Mouse (Mus musculus): ENCODE results near the gene Madcam1. TPM values are rescaled to one million over a fixed set of nuclear protein-coding genes. Genes with fewer than 3 reads are reported as not detected.

Gene Madcam1
- polyA plus RNA-seq, 1 experiment from 2014 or later, result 23.6 TPM

DNA sequence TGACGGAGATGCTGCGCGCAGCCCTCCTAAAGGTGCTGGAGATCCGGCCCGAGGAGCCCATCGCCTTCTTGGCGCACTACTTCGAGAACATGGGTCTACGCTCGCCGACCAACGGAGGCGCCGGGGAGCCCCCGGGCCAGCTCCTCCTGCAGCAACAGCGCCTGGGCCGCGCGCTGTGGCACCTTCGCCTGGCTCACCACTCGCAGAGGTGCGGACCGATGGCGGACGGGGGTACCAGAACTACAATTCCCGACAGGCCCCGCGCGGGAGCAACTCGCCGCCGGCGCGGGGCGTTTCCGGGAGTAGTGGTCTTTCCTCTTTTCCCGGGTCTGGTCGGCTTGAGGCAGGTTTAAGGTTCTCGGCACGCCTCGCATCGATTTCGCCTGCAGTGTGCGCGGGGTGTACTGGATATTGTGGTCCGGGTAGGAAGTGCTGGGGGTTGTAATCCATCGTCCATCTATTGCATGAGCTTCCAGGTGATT, 5.3 kb downstream of the Madcam1 start:
- H3K27me3 ChIP-seq (replicated peaks), result no peaks in the 10 kb centered on the region
- H3K27ac ChIP-seq, result peak overlapping the region; percentile 90
- H3K9me3 ChIP-seq, result no peaks in the 10 kb centered on the region
- peaks cover 19% of the 10 kb centered on the region for H3K4me1 ChIP-seq (replicated peaks)
- ATAC-seq, result peak; percentile 73
- peak overlapping the region; percentile 87 for H3K4me3 ChIP-seq (replicated peaks)
- H3K36me3 ChIP-seq, result no peaks in the 10 kb centered on the region
- peak overlapping the region; percentile 74 for H3K4me2 ChIP-seq (replicated peaks)
- WGBS, result under 1% methylated on average over 47 of the region's 47 CpGs
- H3K9ac ChIP-seq, result peak overlapping the region; percentile 75

DNA sequence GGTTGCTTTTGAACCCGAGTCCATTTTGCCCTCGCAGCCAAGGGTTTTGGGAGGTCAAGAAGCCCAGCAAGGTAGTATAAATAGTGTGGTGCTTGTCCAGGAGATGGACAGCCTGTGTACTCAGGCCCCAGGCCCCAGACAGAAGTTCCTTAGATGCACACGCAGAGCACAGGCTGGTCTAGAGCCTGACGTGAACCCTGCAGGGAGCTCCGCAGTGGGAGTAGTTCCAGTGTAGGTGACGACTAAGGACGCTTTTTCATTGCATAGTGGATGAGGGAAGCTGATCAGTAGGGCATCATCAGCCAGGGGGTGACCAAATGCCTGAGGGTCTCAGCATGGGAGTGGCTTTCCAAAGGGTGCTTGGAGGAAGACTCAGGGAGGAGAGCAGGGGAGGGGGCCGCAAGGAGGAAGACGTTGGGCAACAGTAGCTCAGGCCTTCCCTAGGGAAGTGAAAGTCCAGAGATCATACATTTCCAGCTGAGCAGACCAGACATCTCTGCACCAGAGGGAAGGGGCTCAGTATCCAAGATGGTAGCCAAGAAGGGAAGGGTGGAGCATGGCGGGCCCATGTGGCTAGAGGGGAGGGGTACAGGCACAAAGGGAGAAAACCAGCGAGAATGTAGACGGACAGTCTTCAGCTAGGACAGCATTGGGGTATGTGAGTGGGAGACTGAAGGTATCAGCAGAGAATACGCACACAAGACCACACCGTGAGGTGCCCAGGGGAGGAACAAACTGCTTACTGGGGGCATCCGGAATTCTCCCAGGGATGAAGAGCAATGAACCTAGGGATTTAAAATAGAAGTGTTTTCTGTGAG, 5.9 kb downstream of the Madcam1 start:
- Histone ChIP-seq H3K27me3 (replicated peaks) (no peaks in the 10 kb centered on the region), H3K36me3 (no peaks in the 10 kb centered on the region), H3K9me3 (no peaks in the 10 kb centered on the region), H3K4me3 (replicated peaks) (peak overlapping the region; percentile 87), H3K27ac (peak overlapping the region; percentile 90), H3K4me2 (replicated peaks) (peak overlapping the region; percentile 74), H3K4me1 (replicated peaks) (peaks cover 19% of the 10 kb centered on the region), H3K9ac (peak overlapping the region; percentile 75)
- 29% methylated on average over 15 of the region's 15 CpGs for WGBS
- ATAC-seq, result peak; percentile 27

GRCm38 (mm10) chr10:79671396-79672087, 7.2 kb downstream of the Madcam1 start:
- no peak for ATAC-seq

GRCm38 (mm10) chr10:79672088-79672455, 7.7 kb downstream of the Madcam1 start:
- no peak for ATAC-seq
- WGBS, result 51% methylated on average over 3 of the region's 3 CpGs
- H3K27ac ChIP-seq, result peak overlapping the region; percentile 65; the same call in 1 of the 2 replicates

More at GRCm38 (mm10) chr10:79671396-79672087, 7.2 kb downstream of the Madcam1 start:
- Histone ChIP-seq H3K9ac (no peak overlapping the region), H3K4me2 (replicated peaks) (peak overlapping the region; percentile 74), H3K4me1 (replicated peaks) (peaks cover 19% of the 10 kb centered on the region), H3K36me3 (no peaks in the 10 kb centered on the region), H3K4me3 (replicated peaks) (peak overlapping the region; percentile 4; the same call in 1 of the 2 replicates), H3K9me3 (no peaks in the 10 kb centered on the region), H3K27ac (peak overlapping the region; percentile 65), H3K27me3 (replicated peaks) (no peaks in the 10 kb centered on the region)
- 32% methylated on average over 6 of the region's 6 CpGs for WGBS

DNA sequence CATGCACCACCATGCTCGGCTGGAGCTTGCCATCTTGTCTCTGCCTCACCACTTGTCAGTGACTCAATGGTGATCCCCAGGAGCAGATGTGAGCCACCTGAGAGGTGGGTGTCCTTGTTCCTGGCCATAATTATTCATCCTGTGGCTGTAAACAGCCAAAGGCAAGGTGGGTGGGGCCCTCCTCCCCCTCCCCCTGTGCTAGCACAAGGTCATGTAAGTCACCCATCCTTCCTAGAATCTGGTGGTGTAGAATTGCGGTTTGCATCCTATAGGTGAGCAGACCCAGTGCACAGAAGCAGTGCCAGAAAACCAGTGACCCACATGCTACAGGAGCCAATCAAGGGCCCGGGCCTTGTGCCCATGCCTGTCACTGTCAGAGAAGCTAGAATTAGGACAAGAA, 8.7 kb downstream of the Madcam1 start:
- no peak for ATAC-seq
- 92% methylated on average over 3 of the region's 3 CpGs for WGBS
- no peak overlapping the region for H3K9ac ChIP-seq
- H3K4me3 ChIP-seq (replicated peaks), result no peak overlapping the region
- no peak overlapping the region for H3K4me2 ChIP-seq (replicated peaks)
- H3K27me3 ChIP-seq (replicated peaks), result no peaks in the 10 kb centered on the region
- no peak overlapping the region for H3K27ac ChIP-seq
- H3K36me3 ChIP-seq, result no peaks in the 10 kb centered on the region
- peaks cover 19% of the 10 kb centered on the region for H3K4me1 ChIP-seq (replicated peaks)
- H3K9me3 ChIP-seq, result no peaks in the 10 kb centered on the region

More at GRCm38 (mm10) chr10:79672088-79672455, 7.7 kb downstream of the Madcam1 start:
- Histone ChIP-seq H3K4me2 (replicated peaks) (peak overlapping the region; percentile 74; the same call in 1 of the 2 replicates), H3K4me1 (replicated peaks) (peaks cover 19% of the 10 kb centered on the region), H3K9ac (no peak overlapping the region), H3K4me3 (replicated peaks) (no peak overlapping the region), H3K36me3 (no peaks in the 10 kb centered on the region), H3K9me3 (no peaks in the 10 kb centered on the region), H3K27me3 (replicated peaks) (no peaks in the 10 kb centered on the region)

- 63% methylated on average over 44 of the region's 44 CpGs for WGBS
- H3K36me3 ChIP-seq, result no peaks in the 10 kb centered on the region
- no peak overlapping the region for H3K4me3 ChIP-seq (replicated peaks)
- ATAC-seq, result no peak
- no peaks in the 10 kb centered on the region for H3K27me3 ChIP-seq (replicated peaks)
- H3K9me3 ChIP-seq, result no peaks in the 10 kb centered on the region
- no peak overlapping the region for H3K27ac ChIP-seq
- H3K4me2 ChIP-seq (replicated peaks), result no peak overlapping the region
- H3K9ac ChIP-seq, result no peak overlapping the region
- H3K4me1 ChIP-seq (replicated peaks), result peaks cover 16% of the 10 kb centered on the region
These were observed 11.1 kb downstream of the Madcam1 start for GRCm38 (mm10) chr10:79675346-79676035.

GRCm38 (mm10) chr10:79680606-79681495, 16.5 kb downstream of the Madcam1 start:
- Histone ChIP-seq H3K4me2 (replicated peaks) (peak overlapping the region; percentile 68), H3K9ac (peak overlapping the region; percentile 80), H3K4me3 (replicated peaks) (peak overlapping the region; percentile 72), H3K36me3 (peaks cover 11% of the 10 kb centered on the region), H3K4me1 (replicated peaks) (peaks cover 24% of the 10 kb centered on the region), H3K27ac (peak overlapping the region; percentile 65), H3K27me3 (replicated peaks) (no peaks in the 10 kb centered on the region), H3K9me3 (no peaks in the 10 kb centered on the region)
- ATAC-seq, result peak; percentile 24
- WGBS, result 26% methylated on average over 11 of the region's 11 CpGs

- ATAC-seq, result peak; percentile 95
- H3K9ac ChIP-seq, result peak within 1 kb of the TSS; percentile 80
- peak within 1 kb of the TSS; percentile 74 for H3K27ac ChIP-seq
- H3K27me3 ChIP-seq (replicated peaks), result no peaks in the 10 kb centered on the region
- peaks cover 24% of the 10 kb centered on the region for H3K4me1 ChIP-seq (replicated peaks)
- peak within 1 kb of the TSS; percentile 72 for H3K4me3 ChIP-seq (replicated peaks)
- H3K9me3 ChIP-seq, result no peaks in the 10 kb centered on the region
- WGBS, result under 1% methylated on average over 84 of the region's 84 CpGs
- peaks cover 18% of the 10 kb centered on the region for H3K36me3 ChIP-seq
- H3K4me2 ChIP-seq (replicated peaks), result peak within 1 kb of the TSS; percentile 84
These were observed 17.4 kb downstream of the Madcam1 start, which contains the start of gene Cdc34 for GRCm38 (mm10) chr10:79681591-79682245. Gene Cdc34, plus strand, starts transcription at chr10:79682195.

DNA sequence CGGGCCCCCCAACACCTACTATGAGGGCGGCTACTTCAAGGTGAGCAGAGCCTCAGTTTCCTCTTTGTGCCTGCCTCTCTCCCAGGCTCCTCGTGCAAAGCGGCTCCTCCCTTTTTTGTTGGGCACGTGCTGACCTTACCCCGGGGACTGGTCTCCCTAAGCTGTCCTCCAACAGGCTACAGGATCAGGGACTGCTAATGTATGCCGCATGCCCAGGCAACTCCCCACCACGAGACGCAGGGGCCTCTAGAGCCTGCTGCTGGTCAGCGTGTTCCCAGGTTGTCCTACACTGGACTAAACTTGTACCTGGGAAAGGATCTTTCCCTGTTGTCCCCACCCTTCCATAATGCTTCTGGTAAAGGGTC, 18.2 kb downstream of the Madcam1 start:
- Histone ChIP-seq H3K4me1 (replicated peaks) (peaks cover 24% of the 10 kb centered on the region), H3K4me2 (replicated peaks) (peak overlapping the region; percentile 84), H3K27me3 (replicated peaks) (no peaks in the 10 kb centered on the region), H3K9ac (peak overlapping the region; percentile 80), H3K27ac (peak overlapping the region; percentile 74), H3K4me3 (replicated peaks) (peak overlapping the region; percentile 72), H3K9me3 (no peaks in the 10 kb centered on the region), H3K36me3 (peaks cover 26% of the 10 kb centered on the region)
- WGBS, result under 1% methylated on average over 10 of the region's 10 CpGs
- peak; percentile 3; the same call in 1 of the 2 replicates for ATAC-seq

GRCm38 (mm10) chr10:79682916-79683582, 18.7 kb downstream of the Madcam1 start:
- no peak for ATAC-seq
- H3K9me3 ChIP-seq, result no peaks in the 10 kb centered on the region
- H3K4me3 ChIP-seq (replicated peaks), result peak overlapping the region; percentile 72
- H3K9ac ChIP-seq, result peak overlapping the region; percentile 80
- 4% methylated on average over 10 of the region's 10 CpGs for WGBS
- H3K4me2 ChIP-seq (replicated peaks), result peak overlapping the region; percentile 84
- H3K36me3 ChIP-seq, result peaks cover 29% of the 10 kb centered on the region
- H3K4me1 ChIP-seq (replicated peaks), result peaks cover 24% of the 10 kb centered on the region
- H3K27me3 ChIP-seq (replicated peaks), result no peaks in the 10 kb centered on the region
- peak overlapping the region; percentile 74 for H3K27ac ChIP-seq

Measured in intestine, embryonic 15.5 days (tissue).